Mouse (Mus musculus) MEL (cell line): ENCODE measurements at regions not wholly inside any gene's neighbourhood (a gene's known extent, or its start where the extent isn't known, plus 50 kb on each side); places are given as distances from the start of the nearest gene placed in this dataset.

Experiments used
- CTCF ChIP-seq, 3 experiments: IDR thresholded peaks in 2 of 3; conservative IDR thresholded peaks in 1 of 3; 2 replicates each; pipeline ENCODE4 v1.5.1; 2011 to 2012; ENCODE audit warnings: low read length in 3 of 3, low read depth in 2 of 3, mild to moderate bottlenecking in 2 of 3, improper control_type of control experiment in 1 of 3, inconsistent platforms in 1 of 3, mixed read lengths in 1 of 3, moderate library complexity in 1 of 3; ENCODE audit not compliant: control insufficient read depth in 1 of 3, insufficient read depth in 1 of 3, poor library complexity in 1 of 3, severe bottlenecking in 1 of 3
- EP300 ChIP-seq, 2 experiments: IDR thresholded peaks; 2 replicates each; pipeline ENCODE4 v1.6.1; 2011; ENCODE audit warnings: improper control_type of control experiment in 2 of 2, low read length in 2 of 2, low read depth in 1 of 2, mild to moderate bottlenecking in 1 of 2
- GABPA ChIP-seq: IDR thresholded peaks from 2 replicates; pipeline ENCODE4 v1.6.1; 2012; ENCODE audit warnings: low read depth, mild to moderate bottlenecking, inconsistent platforms, low read length, improper control_type of control experiment, moderate library complexity
- GATA1 ChIP-seq: IDR thresholded peaks from 2 replicates; pipeline ENCODE4 v1.6.1; 2011; ENCODE audit warnings: low read depth, low read length, improper control_type of control experiment
- MAFK ChIP-seq: IDR thresholded peaks from 2 replicates; pipeline ENCODE4 v1.6.1; 2011; ENCODE audit warnings: low read depth, mild to moderate bottlenecking, low read length, improper control_type of control experiment, borderline replicate concordance
- MYC ChIP-seq: IDR thresholded peaks from 2 replicates; pipeline ENCODE4 v1.6.1; 2011; ENCODE audit warnings: low read depth, mild to moderate bottlenecking, low read length, improper control_type of control experiment, moderate library complexity
- POLR2A ChIP-seq, 2 experiments: IDR thresholded peaks; 2 replicates each; pipeline ENCODE4 v1.6.1; 2011 to 2012; ENCODE audit warnings: low read length in 2 of 2, mild to moderate bottlenecking in 2 of 2, control low read depth in 1 of 2, improper control_type of control experiment in 1 of 2, low read depth in 1 of 2, moderate library complexity in 1 of 2; ENCODE audit not compliant: control insufficient read depth in 1 of 2, insufficient read depth in 1 of 2, poor library complexity in 1 of 2
- POLR2AphosphoS2 ChIP-seq: IDR thresholded peaks from 2 replicates; pipeline ENCODE4 v1.6.1; 2011; ENCODE audit warnings: low read length, improper control_type of control experiment
- POLR2AphosphoS5 ChIP-seq: IDR thresholded peaks from 2 replicates; pipeline ENCODE4 v1.6.1; 2012; ENCODE audit warnings: low read depth, borderline replicate concordance, mild to moderate bottlenecking, inconsistent platforms, low read length, moderate library complexity, mixed read lengths
- RCOR1 ChIP-seq: IDR thresholded peaks from 2 replicates; pipeline ENCODE4 v1.6.1; 2012; ENCODE audit warnings: low read depth, mild to moderate bottlenecking, inconsistent platforms, low read length, improper control_type of control experiment
- TCF12 ChIP-seq: IDR thresholded peaks from 2 replicates; pipeline ENCODE4 v1.6.1; 2014; ENCODE audit warnings: low read depth, mild to moderate bottlenecking, inconsistent platforms, low read length, improper control_type of control experiment, moderate library complexity
- ZC3H11A ChIP-seq: IDR thresholded peaks from 2 replicates; pipeline ENCODE4 v1.6.1; 2012; ENCODE audit warnings: low read depth, mild to moderate bottlenecking, inconsistent platforms, low read length, improper control_type of control experiment
- ZKSCAN1 ChIP-seq: IDR thresholded peaks from 2 replicates; pipeline ENCODE4 v1.6.1; 2012; ENCODE audit warnings: low read depth, mild to moderate bottlenecking, inconsistent platforms, low read length, improper control_type of control experiment, moderate library complexity

DNA sequence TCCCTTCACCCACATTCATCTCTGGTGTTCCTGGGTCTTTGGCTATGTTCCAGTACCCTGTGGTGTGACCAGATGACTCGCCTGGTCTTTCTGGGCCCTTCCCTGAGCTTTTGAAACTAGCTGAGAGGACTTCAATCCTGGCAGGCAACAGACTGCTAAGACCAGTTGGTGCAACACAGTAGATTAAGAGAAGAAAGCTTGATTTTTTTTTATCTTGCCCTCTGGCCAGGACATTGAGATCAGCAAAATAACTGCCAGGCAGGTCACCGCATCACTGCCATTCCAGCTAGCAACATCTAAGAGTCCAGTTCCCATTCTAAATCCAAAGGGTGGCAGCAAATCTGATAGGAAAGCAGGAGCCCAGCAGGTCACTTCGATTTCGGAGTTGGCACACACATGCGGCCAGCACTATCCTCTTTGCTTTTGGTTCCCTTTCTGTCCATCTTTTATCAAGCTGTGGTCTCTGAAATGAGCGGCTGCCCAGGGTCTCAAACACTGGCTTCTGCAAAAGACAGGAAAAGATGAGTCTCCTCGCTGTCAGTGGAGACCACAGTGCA, 181.9 kb upstream of the Cpeb2 start:
- TF ChIP-seq POLR2A (IDR thresholded peaks at IDR 0.05; ENCODE audit: control insufficient read depth in 1 of 2, insufficient read depth in 1 of 2, low read depth in 1 of 2, low read length in 2 of 2, poor library complexity in 1 of 2): no peak
- TF ChIP-seq ZC3H11A: no peak
- TF ChIP-seq MAFK: no peak
- TF ChIP-seq CTCF (IDR thresholded peaks at IDR 0.05 in 2 of 3, conservative IDR thresholded peaks at IDR 0.05 in 1 of 3; ENCODE audit: control insufficient read depth in 1 of 3, insufficient read depth in 1 of 3, low read depth in 2 of 3, low read length in 3 of 3, poor library complexity in 1 of 3, severe bottlenecking in 1 of 3): no peak
- TF ChIP-seq POLR2AphosphoS2: no peak
- no peak for TF ChIP-seq EP300 (IDR thresholded peaks at IDR 0.05; ENCODE audit: low read depth in 1 of 2, low read length in 2 of 2)
- no peak for TF ChIP-seq GABPA
- TF ChIP-seq ZKSCAN1: no peak
- TF ChIP-seq MYC: no peak
- no peak for TF ChIP-seq RCOR1
- TF ChIP-seq TCF12: no peak
- TF ChIP-seq POLR2AphosphoS5: no peak
- TF ChIP-seq GATA1: no peak
